Mouse (Mus musculus) olfactory bulb, adult 2 months (tissue): ENCODE results near the gene H2-Ab1.

ENCODE experiments used
- CTCF ChIP-seq: fragments of 200-500 bp; IDR thresholded peaks from 2 replicates; pipeline ENCODE4 v1.5.1; 2012; ENCODE audit warnings: low read depth, mild to moderate bottlenecking, low read length, moderate library complexity; ENCODE audit not compliant: insufficient read depth
- POLR2A ChIP-seq: fragments of 200-500 bp; IDR thresholded peaks from 2 replicates; pipeline ENCODE4 v1.6.1; 2012; ENCODE audit warnings: mild to moderate bottlenecking, low read depth, low read length, moderate library complexity; ENCODE audit not compliant: insufficient read depth

DNA sequence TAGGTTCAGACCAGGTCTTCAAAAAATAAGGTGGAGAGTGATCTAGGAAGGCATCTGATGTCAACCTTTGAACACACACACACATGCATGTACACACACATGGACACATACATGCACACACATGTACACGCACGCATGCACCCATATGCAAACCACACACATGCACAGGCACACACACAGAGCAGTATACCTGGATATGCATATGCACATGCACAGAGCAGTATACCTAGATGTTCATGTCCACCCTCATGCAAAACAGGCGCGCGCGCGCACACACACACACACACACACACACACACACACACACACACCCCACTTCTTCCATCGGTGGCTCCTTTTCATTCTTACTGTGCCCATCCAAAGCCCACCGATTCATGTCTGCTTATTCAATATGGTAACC, 49.6 kb upstream of the H2-Ab1 start:
- TF ChIP-seq CTCF (no peak), POLR2A (no peak)
